Mouse (Mus musculus) erythroblast, embryonic 14.5 days (primary cell): Measurements from ENCODE around the gene Mrpl21.

ENCODE experiments used
- GATA1 ChIP-seq: IDR thresholded peaks from 2 replicates; pipeline ENCODE4 v1.6.1; 2012; ENCODE audit warnings: low read length, inconsistent platforms, mixed read lengths
- TAL1 ChIP-seq: IDR thresholded peaks from 3 replicates; pipeline ENCODE4 v1.6.1; 2012; ENCODE audit warnings: low read length, inconsistent platforms, mixed read lengths

GRCm38 (mm10) chr19:3260591-3260990 is 22.1 kb upstream of the Mrpl21 start:
- TF ChIP-seq GATA1 = no peak
- TF ChIP-seq TAL1 = no peak
